Mouse (Mus musculus) hindbrain, embryonic 10.5 days (tissue): ENCODE measurements around the gene Fam104a. TPM values are rescaled to one million over a fixed set of nuclear protein-coding genes. Genes with fewer than 3 reads are reported as not detected.
A peak's percentile ranks its signal among the peaks of the same experiment; 100 is the strongest.

Experiments used
- DNase-seq: peaks from one replicate; pipeline ENCODE4 v3.0.0-alpha.2; 2017; ENCODE audit warnings: low spot score
- H3K27ac ChIP-seq: fragments of 300-500 bp; sonication (generic); 2 replicates; pipeline ENCODE4 v1.5.1; 2016; ENCODE audit warnings: mild to moderate bottlenecking, moderate library complexity
- H3K27me3 ChIP-seq: fragments of 300-500 bp; sonication (generic); 2 replicates; pipeline ENCODE4 v1.6.1; 2016; ENCODE audit warnings: mild to moderate bottlenecking; ENCODE audit not compliant: poor library complexity, insufficient read depth, severe bottlenecking
- H3K36me3 ChIP-seq: fragments of 300-500 bp; sonication (generic); 2 replicates; pipeline ENCODE4 v1.6.1; 2016; ENCODE audit warnings: mild to moderate bottlenecking, moderate library complexity
- H3K4me1 ChIP-seq: fragments of 300-500 bp; sonication (generic); replicated peaks from 2 replicates; pipeline ENCODE4 v1.6.1; 2016; ENCODE audit warnings: mild to moderate bottlenecking
- H3K4me3 ChIP-seq: fragments of 300-500 bp; sonication (generic); 2 replicates; pipeline ENCODE4 v1.5.1; 2016; ENCODE audit warnings: mild to moderate bottlenecking, moderate library complexity
- H3K9me3 ChIP-seq: fragments of 300-500 bp; sonication (generic); 2 replicates; pipeline ENCODE4 v1.6.1; 2016; ENCODE audit warnings: mild to moderate bottlenecking, moderate library complexity
- WGBS: fragments of 180-500 bp; shearing (Covaris S2); methylation state at CpG from one replicate; pipeline ENCODE4 v1.1.7; 2016; 5-methylcytosine and 5-hydroxymethylcytosine counted together
- polyA plus RNA-seq: library from polyadenylated mRNA; unstranded; fragments of >200 nt; fragmentation: Nextera tagmentation; extraction: Ambion mirVana; gene quantifications from 2 replicates; pipeline ENCODE4 v1.2.1, GENCODE M21; 2016

Gene Fam104a
- polyA plus RNA-seq, 1 experiment from 2014 or later, result 58.8 TPM

GRCm38 (mm10) chr11:113634699-113635121, 49.2 kb downstream of the Fam104a start:
- no peak for DNase-seq
- no peak overlapping the region for H3K4me3 ChIP-seq
- H3K9me3 ChIP-seq, result peaks cover 4% of the 10 kb centered on the region; the same call in 1 of the 2 replicates
- WGBS, result 66% methylated on average over 10 of the region's 10 CpGs
- H3K27ac ChIP-seq, result no peak overlapping the region
- H3K4me1 ChIP-seq, result 0 out of 2 replicates have a peak, but pooled peaks cover 9% of the 10 kb centered on the region
- 0 out of 2 replicates have a peak, but pooled peaks cover 5% of the 10 kb centered on the region for H3K36me3 ChIP-seq
- H3K27me3 ChIP-seq, result no peaks in the 10 kb centered on the region; the same call in 1 of the 2 replicates

GRCm38 (mm10) chr11:113633398-113633797, 50.6 kb downstream of the Fam104a start:
- no peaks in the 10 kb centered on the region; the same call in 1 of the 2 replicates for H3K27me3 ChIP-seq
- WGBS, result 91% methylated on average over 5 of the region's 5 CpGs
- no peak overlapping the region for H3K4me3 ChIP-seq
- no peak for DNase-seq
- 0 out of 2 replicates have a peak, but pooled peaks cover 5% of the 10 kb centered on the region for H3K36me3 ChIP-seq
- no peak overlapping the region for H3K27ac ChIP-seq
- peaks cover 4% of the 10 kb centered on the region; the same call in 1 of the 2 replicates for H3K9me3 ChIP-seq
- H3K4me1 ChIP-seq, result 0 out of 2 replicates have a peak, but pooled peaks cover 9% of the 10 kb centered on the region

GRCm38 (mm10) chr11:113632303-113632702, 51.7 kb downstream of the Fam104a start:
- no peaks in the 10 kb centered on the region for H3K9me3 ChIP-seq
- WGBS, result 78% methylated on average over 7 of the region's 7 CpGs
- H3K4me3 ChIP-seq, result no peak overlapping the region
- no peak for DNase-seq
- H3K36me3 ChIP-seq, result no peaks in the 10 kb centered on the region
- H3K4me1 ChIP-seq, result 0 out of 2 replicates have a peak, but pooled peaks cover 9% of the 10 kb centered on the region
- no peak overlapping the region for H3K27ac ChIP-seq
- no peaks in the 10 kb centered on the region; the same call in 1 of the 2 replicates for H3K27me3 ChIP-seq

GRCm38 (mm10) chr11:113631862-113632261, 52.1 kb downstream of the Fam104a start:
- 78% methylated on average over 8 of the region's 8 CpGs for WGBS

GRCm38 (mm10) chr11:113631302-113631701, 52.7 kb downstream of the Fam104a start:
- Histone ChIP-seq H3K27ac (no peak overlapping the region), H3K4me1 (0 out of 2 replicates have a peak, but pooled peaks cover 9% of the 10 kb centered on the region), H3K36me3 (no peaks in the 10 kb centered on the region), H3K4me3 (no peak overlapping the region), H3K9me3 (no peaks in the 10 kb centered on the region), H3K27me3 (no peaks in the 10 kb centered on the region; the same call in 1 of the 2 replicates)
- no peak for DNase-seq
- 80% methylated on average over 8 of the region's 8 CpGs for WGBS

More at GRCm38 (mm10) chr11:113631862-113632261, 52.1 kb downstream of the Fam104a start:
- Histone ChIP-seq H3K27ac (no peak overlapping the region), H3K4me3 (no peak overlapping the region), H3K36me3 (no peaks in the 10 kb centered on the region), H3K9me3 (no peaks in the 10 kb centered on the region), H3K27me3 (no peaks in the 10 kb centered on the region; the same call in 1 of the 2 replicates), H3K4me1 (0 out of 2 replicates have a peak, but pooled peaks cover 9% of the 10 kb centered on the region)
- no peak for DNase-seq

GRCm38 (mm10) chr11:113630642-113631041, 53.3 kb downstream of the Fam104a start:
- no peaks in the 10 kb centered on the region; the same call in 1 of the 2 replicates for H3K27me3 ChIP-seq
- no peak overlapping the region for H3K4me3 ChIP-seq
- 59% methylated on average over 7 of the region's 7 CpGs for WGBS
- 0 out of 2 replicates have a peak, but pooled peaks cover 9% of the 10 kb centered on the region for H3K4me1 ChIP-seq
- no peaks in the 10 kb centered on the region for H3K9me3 ChIP-seq
- H3K27ac ChIP-seq, result no peak overlapping the region
- no peak for DNase-seq
- H3K36me3 ChIP-seq, result no peaks in the 10 kb centered on the region

GRCm38 (mm10) chr11:113627785-113628184, 56.2 kb downstream of the Fam104a start:
- 55% methylated on average over 4 of the region's 4 CpGs for WGBS
- H3K4me3 ChIP-seq, result no peak overlapping the region
- peak; percentile 25 for DNase-seq
- no peaks in the 10 kb centered on the region for H3K9me3 ChIP-seq
- no peak overlapping the region for H3K27ac ChIP-seq
- peaks cover 21% of the 10 kb centered on the region for H3K36me3 ChIP-seq
- H3K27me3 ChIP-seq, result no peaks in the 10 kb centered on the region; the same call in 1 of the 2 replicates
- H3K4me1 ChIP-seq, result 0 out of 2 replicates have a peak, but pooled peaks cover 10% of the 10 kb centered on the region

- Histone ChIP-seq H3K27ac (no peak overlapping the region), H3K4me3 (no peak overlapping the region), H3K36me3 (peaks cover 21% of the 10 kb centered on the region), H3K9me3 (no peaks in the 10 kb centered on the region), H3K27me3 (peaks cover 17% of the 10 kb centered on the region), H3K4me1 (peaks cover 18% of the 10 kb centered on the region)
- DNase-seq, result no peak
- 93% methylated on average over 18 of the region's 18 CpGs for WGBS
Observed at GRCm38 (mm10) chr11:113625437-113625836, 58.5 kb downstream of the Fam104a start.

- 88% methylated on average over 4 of the region's 4 CpGs for WGBS
- no peak for DNase-seq
- Histone ChIP-seq H3K9me3 (no peaks in the 10 kb centered on the region), H3K36me3 (peaks cover 21% of the 10 kb centered on the region), H3K27me3 (peaks cover 45% of the 10 kb centered on the region), H3K27ac (no peak overlapping the region), H3K4me3 (no peak overlapping the region), H3K4me1 (peaks cover 52% of the 10 kb centered on the region)
Observed at GRCm38 (mm10) chr11:113622028-113622427, 61.9 kb downstream of the Fam104a start.

GRCm38 (mm10) chr11:113621001-113621400, 63.0 kb downstream of the Fam104a start:
- Histone ChIP-seq H3K27me3 (peaks cover 50% of the 10 kb centered on the region), H3K36me3 (peaks cover 21% of the 10 kb centered on the region), H3K9me3 (no peaks in the 10 kb centered on the region), H3K4me3 (peak overlapping the region; percentile 65; the same call in 1 of the 2 replicates), H3K27ac (no peak overlapping the region), H3K4me1 (peaks cover 60% of the 10 kb centered on the region)
- no peak for DNase-seq
- WGBS, result 53% methylated on average over 2 of the region's 2 CpGs

GRCm38 (mm10) chr11:113619420-113620080, 64.4 kb downstream of the Fam104a start:
- peak overlapping the region; percentile 82 for H3K27ac ChIP-seq
- H3K4me1 ChIP-seq, result peaks cover 63% of the 10 kb centered on the region
- 3% methylated on average over 31 of the region's 31 CpGs for WGBS
- peaks cover 11% of the 10 kb centered on the region for H3K36me3 ChIP-seq
- no peaks in the 10 kb centered on the region for H3K9me3 ChIP-seq
- peaks cover 56% of the 10 kb centered on the region for H3K27me3 ChIP-seq
- DNase-seq, result peak; percentile 20
- peak overlapping the region; percentile 65 for H3K4me3 ChIP-seq

- Histone ChIP-seq H3K27me3 (peaks cover 56% of the 10 kb centered on the region), H3K36me3 (peaks cover 4% of the 10 kb centered on the region; the same call in 1 of the 2 replicates)
Observed at GRCm38 (mm10) chr11:113618672-113619419, 65.1 kb downstream of the Fam104a start, which contains the start of gene Sstr2. Gene Sstr2 (plus strand): TSS chr11:113619342.

More at GRCm38 (mm10) chr11:113618672-113619419, 65.1 kb downstream of the Fam104a start, which contains the start of gene Sstr2:
- Histone ChIP-seq H3K9me3 (no peaks in the 10 kb centered on the region), H3K27ac (peak within 1 kb of the TSS; percentile 82), H3K4me1 (peaks cover 70% of the 10 kb centered on the region), H3K4me3 (peak within 1 kb of the TSS; percentile 65)
- under 1% methylated on average over 54 of the region's 54 CpGs for WGBS
- DNase-seq, result peak; percentile 76
